Mouse (Mus musculus): ENCODE data around the gene Mb.
A peak's percentile ranks its signal among the peaks of the same experiment; 100 is the strongest.

The Mb gene

DNA sequence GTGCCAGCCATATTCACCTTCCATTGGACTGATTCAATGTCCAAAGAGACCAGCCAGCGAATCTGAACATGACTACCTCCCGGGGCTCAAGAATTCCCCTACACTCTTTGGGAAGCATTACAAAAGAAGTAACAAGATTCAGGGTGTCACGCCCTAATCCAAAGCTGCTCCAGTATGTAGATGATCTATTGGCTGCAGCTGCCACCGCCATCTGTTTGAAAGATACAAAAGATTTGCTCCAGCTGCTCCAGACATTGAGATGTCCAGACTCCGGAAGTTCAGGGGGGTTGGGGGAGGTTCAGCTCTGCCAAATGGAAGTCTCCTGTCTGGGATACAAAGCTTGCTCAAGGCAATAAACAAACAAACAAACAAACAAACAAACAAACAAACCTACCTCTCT, 73.9 kb downstream of the Mb start:
- no peak for DNase-seq (ENCODE audit: low spot score)

DNA sequence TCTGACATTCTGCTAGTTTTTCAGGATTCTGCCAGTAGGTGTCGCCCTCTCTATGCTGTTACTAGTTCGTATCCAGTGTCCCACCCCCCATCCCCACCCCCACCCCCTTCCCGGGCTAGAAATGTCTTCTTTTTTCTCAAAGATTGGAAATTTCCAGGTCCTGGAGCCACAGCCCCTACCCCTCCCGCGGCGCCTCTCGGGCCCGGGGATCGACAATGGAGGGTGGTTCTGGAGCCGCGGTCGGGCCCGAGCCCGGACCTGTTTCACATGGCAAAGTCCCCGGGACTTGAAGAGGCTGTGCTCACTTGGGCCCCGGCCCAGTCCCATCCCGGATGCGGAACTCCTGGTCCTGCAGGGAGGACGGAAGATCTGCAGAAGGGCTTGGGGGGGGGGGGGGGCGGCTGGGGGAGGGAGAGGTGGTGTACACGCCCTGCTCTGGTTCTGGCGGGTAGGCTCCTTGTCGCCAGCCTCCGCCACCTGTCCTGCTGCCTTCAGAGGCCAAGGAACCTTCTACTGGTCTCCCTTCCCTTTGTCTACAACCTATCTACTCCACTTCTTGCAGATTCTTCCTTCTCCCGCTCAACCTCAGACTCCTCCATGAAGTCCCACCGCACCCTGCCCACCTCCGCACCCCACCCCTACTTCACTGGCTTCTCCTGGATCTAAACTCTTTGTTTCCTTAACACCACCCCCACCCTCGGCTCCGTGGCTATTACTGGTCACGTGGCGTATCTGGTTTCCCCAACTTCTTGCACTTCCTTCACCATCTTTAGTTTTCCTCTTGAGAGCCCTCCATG, 76.4 kb downstream of the Mb start:
- peak; percentile 64 for DNase-seq (ENCODE audit: low spot score)

DNA sequence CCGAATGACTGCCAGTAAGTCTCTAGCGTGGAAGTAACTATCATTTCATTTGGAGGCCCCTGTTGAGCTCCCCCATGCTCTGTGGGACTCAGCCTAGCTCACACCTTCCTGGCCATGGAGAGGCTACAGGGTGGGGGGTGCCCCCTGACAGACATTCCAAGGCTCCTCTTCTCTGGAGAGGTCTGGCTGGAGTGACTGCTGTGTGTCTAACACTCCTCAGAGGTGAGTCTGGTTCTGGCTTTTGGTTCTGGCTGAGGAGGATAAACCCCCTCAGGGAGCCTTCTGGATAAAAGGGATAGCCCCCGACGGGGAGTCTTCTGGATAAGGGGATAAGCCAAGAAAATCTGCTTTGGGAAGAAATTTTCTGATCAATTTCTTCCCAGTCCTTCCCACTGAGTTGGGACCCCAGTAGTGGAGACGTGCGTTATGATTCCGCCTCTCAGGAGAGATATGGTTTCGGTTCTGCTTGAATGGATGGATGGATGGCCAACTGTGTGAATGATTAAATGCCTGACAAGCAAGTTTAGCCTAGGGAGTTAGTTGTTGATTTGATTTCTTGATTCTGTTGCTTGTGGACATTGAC, 77.1 kb downstream of the Mb start:
- no peak for DNase-seq (ENCODE audit: low spot score)

DNA sequence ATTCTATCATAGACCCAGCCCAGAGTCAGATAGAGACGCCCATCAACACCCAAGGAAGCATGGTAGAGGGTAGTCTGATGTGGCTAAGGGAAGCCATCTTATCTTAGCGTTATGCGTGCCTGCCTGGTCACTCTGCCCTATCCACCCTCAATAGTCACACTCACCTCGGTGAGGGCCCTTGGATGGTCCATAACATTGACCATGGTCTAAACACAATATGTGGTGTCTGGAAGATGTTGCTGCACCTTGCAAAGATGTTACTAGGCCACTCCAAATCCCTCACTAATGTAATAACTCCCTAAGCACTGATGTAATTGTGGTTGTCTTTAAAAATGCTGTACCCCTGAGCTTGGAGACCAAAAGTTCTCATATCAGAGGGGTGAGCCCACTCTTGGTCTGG, 77.8 kb downstream of the Mb start:
- no peak for DNase-seq (ENCODE audit: low spot score)

Data from ovary, postnatal 10 days (tissue).